Mouse (Mus musculus): Measurements from ENCODE around the gene Adcy1. TPM values are rescaled to one million over a fixed set of nuclear protein-coding genes. Genes with fewer than 3 reads are reported as not detected.

The Adcy1 gene
- polyA plus RNA-seq, 1 experiment from 2014 or later = 2.5 TPM

- no peak within 1 kb of the TSS for H3K27ac ChIP-seq (replicated peaks; ENCODE audit: low read depth, low read length)
- 86% methylated on average over 10 of the region's 13 CpGs for WGBS
- no peak for ATAC-seq (ENCODE audit: low read depth)
- no peaks in the 10 kb centered on the region for H3K9me3 ChIP-seq (ENCODE audit: control insufficient read depth, low read length)
- H3K4me1 ChIP-seq (ENCODE audit: control insufficient read depth, insufficient read depth, low read length) = no peaks in the 10 kb centered on the region
- no peaks in the 10 kb centered on the region for H3K36me3 ChIP-seq (ENCODE audit: control insufficient read depth, insufficient read depth, low read length)
- H3K9ac ChIP-seq (ENCODE audit: low read depth, low read length) = no peak within 1 kb of the TSS
- H3K4me3 ChIP-seq (ENCODE audit: low read depth, low read length) = no peak within 1 kb of the TSS
- H3K4me2 ChIP-seq (ENCODE audit: low read depth, low read length) = no peak within 1 kb of the TSS
- no peak for DNase-seq (ENCODE audit: low spot score)
- no peaks in the 10 kb centered on the region for H3K27me3 ChIP-seq (replicated peaks; ENCODE audit: control insufficient read depth, insufficient read depth, low read length)
These were observed 125.2 kb downstream of the Adcy1 start, which contains the start of gene Gm11985 for GRCm38 (mm10) chr11:7188469-7188868. TSS of gene Gm11985 (minus strand) at chr11:7188569.

DNA sequence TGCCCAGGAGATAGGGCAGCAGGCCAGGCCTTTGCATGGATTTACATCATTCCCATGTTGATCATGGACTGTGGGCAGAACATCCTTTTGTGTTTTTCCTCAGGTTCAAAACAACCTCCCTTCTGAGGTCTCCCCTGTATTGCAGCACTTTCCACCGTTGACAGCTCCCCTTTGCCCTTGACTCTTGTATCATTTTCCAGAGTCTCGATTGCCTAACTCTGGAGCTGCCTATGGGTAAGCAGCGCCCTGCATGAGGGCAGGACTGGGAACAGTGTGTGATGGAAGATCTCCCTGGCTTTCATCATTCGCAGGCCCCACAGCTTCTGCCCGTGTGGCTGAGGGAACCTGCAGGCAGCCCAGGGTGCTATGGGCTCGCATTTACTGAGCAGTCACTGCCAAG is 129.4 kb downstream of the Adcy1 start:
- Histone ChIP-seq H3K27me3 (replicated peaks; ENCODE audit: control insufficient read depth, insufficient read depth, low read length) (no peaks in the 10 kb centered on the region), H3K9me3 (ENCODE audit: control insufficient read depth, low read length) (no peaks in the 10 kb centered on the region), H3K9ac (ENCODE audit: low read depth, low read length) (no peak overlapping the region), H3K4me1 (ENCODE audit: control insufficient read depth, insufficient read depth, low read length) (no peaks in the 10 kb centered on the region), H3K27ac (replicated peaks; ENCODE audit: low read depth, low read length) (no peak overlapping the region), H3K4me3 (ENCODE audit: low read depth, low read length) (no peak overlapping the region), H3K4me2 (ENCODE audit: low read depth, low read length) (no peak overlapping the region), H3K36me3 (ENCODE audit: control insufficient read depth, insufficient read depth, low read length) (no peaks in the 10 kb centered on the region)
- ATAC-seq (ENCODE audit: low read depth) (no peak), DNase-seq (ENCODE audit: low spot score) (no peak)
- 56% methylated on average over 6 of the region's 6 CpGs for WGBS

- no peaks in the 10 kb centered on the region for H3K36me3 ChIP-seq (ENCODE audit: control insufficient read depth, insufficient read depth, low read length)
- H3K4me1 ChIP-seq (ENCODE audit: control insufficient read depth, insufficient read depth, low read length) = no peaks in the 10 kb centered on the region
- H3K9ac ChIP-seq (ENCODE audit: low read depth, low read length) = no peak overlapping the region
- no peak overlapping the region for H3K4me3 ChIP-seq (ENCODE audit: low read depth, low read length)
- no peak overlapping the region for H3K27ac ChIP-seq (replicated peaks; ENCODE audit: low read depth, low read length)
- H3K4me2 ChIP-seq (ENCODE audit: low read depth, low read length) = no peak overlapping the region
- no peaks in the 10 kb centered on the region for H3K9me3 ChIP-seq (ENCODE audit: control insufficient read depth, low read length)
- H3K27me3 ChIP-seq (replicated peaks; ENCODE audit: control insufficient read depth, insufficient read depth, low read length) = no peaks in the 10 kb centered on the region
- ATAC-seq (ENCODE audit: low read depth) = no peak
- DNase-seq (ENCODE audit: low spot score) = no peak
- 73% methylated on average over 9 of the region's 9 CpGs for WGBS
These were observed 129.8 kb downstream of the Adcy1 start for GRCm38 (mm10) chr11:7193134-7193533.

GRCm38 (mm10) chr11:7194432-7195311 is 131.4 kb downstream of the Adcy1 start:
- no peak overlapping the region for H3K4me2 ChIP-seq (ENCODE audit: low read depth, low read length)
- no peak overlapping the region for H3K4me3 ChIP-seq (ENCODE audit: low read depth, low read length)
- no peak for ATAC-seq (ENCODE audit: low read depth)
- no peak overlapping the region for H3K9ac ChIP-seq (ENCODE audit: low read depth, low read length)
- H3K27ac ChIP-seq (replicated peaks; ENCODE audit: low read depth, low read length) = no peak overlapping the region
- no peaks in the 10 kb centered on the region for H3K9me3 ChIP-seq (ENCODE audit: control insufficient read depth, low read length)
- DNase-seq (ENCODE audit: low spot score) = no peak
- no peaks in the 10 kb centered on the region for H3K36me3 ChIP-seq (ENCODE audit: control insufficient read depth, insufficient read depth, low read length)
- H3K27me3 ChIP-seq (replicated peaks; ENCODE audit: control insufficient read depth, insufficient read depth, low read length) = no peaks in the 10 kb centered on the region
- 94% methylated on average over 10 of the region's 10 CpGs for WGBS
- no peaks in the 10 kb centered on the region for H3K4me1 ChIP-seq (ENCODE audit: control insufficient read depth, insufficient read depth, low read length)

GRCm38 (mm10) chr11:7195312-7195685 is 132.0 kb downstream of the Adcy1 start:
- WGBS = 82% methylated on average over 4 of the region's 4 CpGs
- Histone ChIP-seq H3K4me3 (ENCODE audit: low read depth, low read length) (no peak overlapping the region), H3K4me1 (ENCODE audit: control insufficient read depth, insufficient read depth, low read length) (no peaks in the 10 kb centered on the region), H3K27ac (replicated peaks; ENCODE audit: low read depth, low read length) (no peak overlapping the region), H3K36me3 (ENCODE audit: control insufficient read depth, insufficient read depth, low read length) (no peaks in the 10 kb centered on the region), H3K9ac (ENCODE audit: low read depth, low read length) (no peak overlapping the region), H3K4me2 (ENCODE audit: low read depth, low read length) (no peak overlapping the region), H3K27me3 (replicated peaks; ENCODE audit: control insufficient read depth, insufficient read depth, low read length) (no peaks in the 10 kb centered on the region), H3K9me3 (ENCODE audit: control insufficient read depth, low read length) (no peaks in the 10 kb centered on the region)
- DNase-seq (ENCODE audit: low spot score) (no peak), ATAC-seq (ENCODE audit: low read depth) (no peak)

DNA sequence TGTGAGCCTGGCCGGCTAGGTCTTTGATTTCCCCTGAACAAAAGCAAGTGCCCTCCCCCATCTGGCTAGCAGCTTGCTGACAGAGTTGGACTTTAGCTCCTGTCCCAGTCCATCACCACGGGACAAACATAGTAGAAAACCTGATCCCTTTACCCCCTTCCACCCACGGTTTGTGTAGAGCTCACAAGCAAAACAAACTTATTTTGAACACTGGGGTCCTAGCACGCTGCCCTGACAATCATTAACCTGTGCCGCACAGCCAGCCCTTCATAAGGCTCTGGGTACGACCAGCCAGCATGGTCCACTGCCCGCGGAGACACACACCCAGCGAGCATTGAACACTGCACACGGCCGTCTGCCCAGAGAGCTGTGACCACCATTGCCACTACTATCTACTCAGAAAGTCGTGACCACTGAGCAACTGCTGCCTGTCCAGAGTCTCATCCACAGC is 134.2 kb downstream of the Adcy1 start, which contains the start of gene Igfbp1:
Igfbp1 (plus strand) TSS at position 292 of the 451 bp plus-strand sequence.
- DNase-seq (ENCODE audit: low spot score) = no peak
- Histone ChIP-seq H3K27me3 (replicated peaks; ENCODE audit: control insufficient read depth, insufficient read depth, low read length) (no peaks in the 10 kb centered on the region), H3K27ac (replicated peaks; ENCODE audit: low read depth, low read length) (no peak within 1 kb of the TSS), H3K9me3 (ENCODE audit: control insufficient read depth, low read length) (no peaks in the 10 kb centered on the region), H3K4me1 (ENCODE audit: control insufficient read depth, insufficient read depth, low read length) (no peaks in the 10 kb centered on the region), H3K9ac (ENCODE audit: low read depth, low read length) (no peak within 1 kb of the TSS), H3K4me2 (ENCODE audit: low read depth, low read length) (no peak within 1 kb of the TSS), H3K4me3 (ENCODE audit: low read depth, low read length) (no peak within 1 kb of the TSS), H3K36me3 (ENCODE audit: control insufficient read depth, insufficient read depth, low read length) (no peaks in the 10 kb centered on the region)
- no peak for ATAC-seq (ENCODE audit: low read depth)
- WGBS = 48% methylated on average over 12 of the region's 12 CpGs

DNA sequence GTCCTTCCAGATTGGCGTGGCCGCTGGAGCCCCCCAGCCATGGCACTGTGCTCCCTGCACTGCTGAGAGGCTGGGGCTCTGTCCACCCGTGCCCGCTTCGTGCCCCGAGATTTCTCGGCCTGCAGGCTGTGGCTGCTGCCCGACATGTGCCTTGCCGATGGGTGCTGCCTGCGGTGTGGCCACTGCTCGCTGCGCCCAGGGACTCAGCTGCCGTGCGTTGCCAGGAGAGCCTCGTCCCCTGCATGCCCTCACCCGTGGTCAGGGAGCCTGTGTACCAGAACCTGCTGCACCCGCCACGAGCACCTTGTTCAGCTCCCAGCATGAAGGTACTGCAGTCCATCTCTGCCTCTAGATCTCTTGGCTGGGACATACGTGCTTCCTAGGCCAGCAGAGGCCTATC is 134.7 kb downstream of the Adcy1 start:
- Histone ChIP-seq H3K27me3 (replicated peaks; ENCODE audit: control insufficient read depth, insufficient read depth, low read length) (no peaks in the 10 kb centered on the region), H3K4me1 (ENCODE audit: control insufficient read depth, insufficient read depth, low read length) (no peaks in the 10 kb centered on the region), H3K9ac (ENCODE audit: low read depth, low read length) (no peak overlapping the region), H3K36me3 (ENCODE audit: control insufficient read depth, insufficient read depth, low read length) (no peaks in the 10 kb centered on the region), H3K4me3 (ENCODE audit: low read depth, low read length) (no peak overlapping the region), H3K9me3 (ENCODE audit: control insufficient read depth, low read length) (no peaks in the 10 kb centered on the region), H3K4me2 (ENCODE audit: low read depth, low read length) (no peak overlapping the region), H3K27ac (replicated peaks; ENCODE audit: low read depth, low read length) (no peak overlapping the region)
- ATAC-seq (ENCODE audit: low read depth) (no peak), DNase-seq (ENCODE audit: low spot score) (no peak)
- 93% methylated on average over 19 of the region's 19 CpGs for WGBS

DNA sequence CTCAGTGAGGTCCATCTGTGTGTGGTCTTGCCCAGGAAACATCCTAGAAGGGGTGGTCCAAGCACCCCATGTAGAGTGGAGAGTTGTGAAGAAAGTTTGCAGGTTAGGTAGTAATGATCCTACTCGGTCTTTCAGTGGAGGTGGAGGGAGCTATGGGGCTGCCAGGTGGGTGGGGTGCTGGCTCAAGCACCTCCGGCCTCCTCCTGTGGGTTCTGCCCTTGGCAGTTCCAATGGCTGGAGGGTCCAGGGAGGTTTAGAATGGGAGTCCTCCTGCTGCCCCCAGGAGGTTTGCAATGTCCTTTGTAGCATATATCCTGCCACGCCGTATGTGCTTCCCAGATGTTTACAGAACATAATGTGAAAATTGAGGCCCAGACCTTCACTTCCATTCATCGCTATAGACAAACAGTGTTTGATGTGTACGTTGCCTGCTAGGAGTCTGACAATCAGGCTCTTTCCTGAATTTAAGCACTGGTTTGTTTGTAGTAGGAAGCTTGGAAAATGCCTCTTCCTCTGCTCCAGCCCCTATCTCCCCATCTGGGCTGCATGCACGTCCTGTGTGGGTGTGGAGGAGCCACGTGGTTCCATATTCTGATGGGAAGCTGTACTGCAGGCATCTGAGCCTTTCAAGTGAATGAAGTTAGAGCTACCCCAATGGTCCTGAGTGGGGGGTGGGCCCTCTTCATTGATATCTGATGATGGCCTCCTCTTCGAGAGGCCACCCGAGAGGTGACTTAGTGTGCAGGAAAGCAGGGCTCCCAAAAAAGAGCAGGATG is 135.4 kb downstream of the Adcy1 start:
- Histone ChIP-seq H3K27me3 (replicated peaks; ENCODE audit: control insufficient read depth, insufficient read depth, low read length) (no peaks in the 10 kb centered on the region), H3K4me3 (ENCODE audit: low read depth, low read length) (no peak overlapping the region), H3K4me1 (ENCODE audit: control insufficient read depth, insufficient read depth, low read length) (no peaks in the 10 kb centered on the region), H3K27ac (replicated peaks; ENCODE audit: low read depth, low read length) (no peak overlapping the region), H3K4me2 (ENCODE audit: low read depth, low read length) (no peak overlapping the region), H3K36me3 (ENCODE audit: control insufficient read depth, insufficient read depth, low read length) (no peaks in the 10 kb centered on the region), H3K9ac (ENCODE audit: low read depth, low read length) (no peak overlapping the region), H3K9me3 (ENCODE audit: control insufficient read depth, low read length) (no peaks in the 10 kb centered on the region)
- DNase-seq (ENCODE audit: low spot score) = no peak
- ATAC-seq (ENCODE audit: low read depth) = no peak
- WGBS = 63% methylated on average over 10 of the region's 10 CpGs
